Mouse (Mus musculus) megakaryocyte, embryonic 14.5 days (primary cell): Measurements from ENCODE around the gene Lax1.

Experiments used
- FLI1 ChIP-seq: IDR thresholded peaks from 2 replicates; pipeline ENCODE4 v1.6.1; 2012; ENCODE audit warnings: low read length, inconsistent platforms, mixed read lengths
- GATA1 ChIP-seq: IDR thresholded peaks from 3 replicates; pipeline ENCODE4 v1.6.1; 2012; ENCODE audit warnings: mixed read lengths, low read length, inconsistent platforms, borderline replicate concordance

DNA sequence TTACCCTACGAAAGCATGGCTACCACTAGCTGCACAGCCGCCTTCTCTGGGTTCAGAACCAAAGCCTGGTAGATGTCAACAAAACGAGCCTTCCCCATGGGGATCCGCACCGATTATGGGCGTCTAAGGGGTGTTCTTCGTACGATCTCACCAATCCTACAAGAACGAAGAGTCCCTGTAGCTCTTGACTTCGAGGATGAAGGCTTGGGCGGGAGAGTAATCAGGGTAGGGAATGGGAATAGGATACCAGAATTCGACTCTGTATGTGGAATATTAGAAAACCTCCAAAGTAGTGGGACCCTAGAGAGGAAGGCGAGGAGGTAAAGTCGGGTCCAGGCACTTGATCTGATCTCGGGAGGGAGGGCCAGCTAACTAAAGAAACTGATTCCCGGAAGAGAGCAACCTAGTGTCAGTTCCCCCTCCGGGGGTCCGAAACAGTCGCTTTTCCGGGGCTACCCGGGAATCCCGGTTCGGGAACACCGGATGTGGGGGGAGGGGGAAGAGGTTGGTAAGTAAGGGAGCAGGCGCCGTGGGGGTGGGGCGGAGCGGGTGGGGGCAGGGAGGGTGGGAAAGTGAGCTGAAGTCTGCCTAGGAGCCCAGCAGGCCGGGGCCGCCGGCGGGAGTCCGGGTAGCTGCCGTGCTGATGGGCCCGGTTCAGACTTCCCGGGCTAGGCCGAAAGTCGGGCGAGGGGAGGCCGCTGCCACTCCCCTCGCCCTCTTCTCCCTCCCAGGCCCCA lies 29.3 kb downstream of the Lax1 start, which contains the start of gene Zbed6:
- no peak for TF ChIP-seq GATA1
- TF ChIP-seq FLI1, result no peak
